Mouse (Mus musculus) lung, embryonic 15.5 days (tissue): Measurements from ENCODE around the gene Eno3. TPM values are rescaled to one million over a fixed set of nuclear protein-coding genes. Genes with fewer than 3 reads are reported as not detected.

Experiments
- ATAC-seq: fragments of 200-750 bp; cut with Nextera tagmentation; 2 replicates; pipeline ENCODE4 v1.8.0; 2017; ENCODE audit warnings: moderate number of reproducible peaks, borderline replicate concordance; ENCODE audit not compliant: low FRiP score, low TSS enrichment; ENCODE audit errors: extremely low read depth
- H3K27ac ChIP-seq: fragments of 300-500 bp; sonication (generic); 2 replicates; pipeline ENCODE4 v1.5.1; 2015; ENCODE audit warnings: moderate library complexity, mild to moderate bottlenecking, inconsistent platforms
- H3K27me3 ChIP-seq: fragments of 300-500 bp; sonication (generic); 2 replicates; pipeline ENCODE4 v1.6.1; 2015; ENCODE audit warnings: inconsistent platforms
- H3K36me3 ChIP-seq: fragments of 300-500 bp; sonication (generic); 2 replicates; pipeline ENCODE4 v1.6.1; 2015; ENCODE audit warnings: inconsistent platforms
- H3K4me1 ChIP-seq: fragments of 300-500 bp; sonication (generic); 2 replicates; pipeline ENCODE4 v1.6.1; 2015; ENCODE audit warnings: inconsistent platforms
- H3K4me2 ChIP-seq: fragments of 300-500 bp; sonication (generic); 2 replicates; pipeline ENCODE4 v1.6.1; 2015; ENCODE audit warnings: inconsistent platforms, mild to moderate bottlenecking, moderate library complexity
- H3K4me3 ChIP-seq: fragments of 300-500 bp; sonication (generic); 2 replicates; pipeline ENCODE4 v1.5.1; 2015; ENCODE audit warnings: mild to moderate bottlenecking, inconsistent platforms
- H3K9ac ChIP-seq: fragments of 300-500 bp; sonication (generic); 2 replicates; pipeline ENCODE4 v1.6.1; 2015; ENCODE audit warnings: inconsistent platforms
- H3K9me3 ChIP-seq: fragments of 300-500 bp; sonication (generic); 2 replicates; pipeline ENCODE4 v1.6.1; 2016; ENCODE audit warnings: inconsistent platforms
- WGBS: fragments of 180-500 bp; shearing (Covaris S2); methylation state at CpG from one replicate; pipeline ENCODE4 v1.1.7; 2015; 5-methylcytosine and 5-hydroxymethylcytosine counted together
- polyA plus RNA-seq: library from polyadenylated mRNA; unstranded; fragments of >200 nt; fragmentation: Nextera tagmentation; extraction: Ambion mirVana; gene quantifications from 2 replicates; pipeline ENCODE4 v1.2.1, GENCODE M21; 2015

Gene Eno3
- polyA plus RNA-seq, 1 experiment from 2014 or later, result 33.3 TPM

DNA sequence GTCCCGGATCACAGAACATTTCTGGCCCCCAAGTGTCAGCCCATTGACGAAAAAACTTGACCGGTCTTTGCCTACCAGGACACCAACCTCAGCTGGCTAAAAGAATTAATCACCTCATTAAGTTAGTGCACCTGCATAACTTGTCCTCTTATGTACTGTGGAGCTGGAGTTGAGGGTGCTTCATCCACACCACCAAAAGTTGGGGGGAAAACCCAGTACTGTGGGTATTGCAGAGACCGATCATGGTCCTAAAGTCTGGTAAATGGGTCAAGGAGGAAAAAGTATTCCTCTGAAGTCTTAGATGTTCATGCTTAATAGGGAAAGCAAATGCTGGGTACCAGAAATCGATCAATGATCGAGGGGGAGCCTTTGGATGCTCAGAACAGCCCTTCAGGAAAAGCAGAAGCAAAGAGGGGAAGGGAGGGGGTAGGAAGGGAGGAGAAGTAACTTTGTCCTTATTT, 4.1 kb upstream of the Eno3 start:
- H3K4me1 ChIP-seq, result peaks cover 74% of the 10 kb centered on the region
- peak overlapping the region; percentile 99 for H3K27ac ChIP-seq
- no peaks in the 10 kb centered on the region for H3K9me3 ChIP-seq
- ATAC-seq, result no peak
- H3K36me3 ChIP-seq, result peaks cover 45% of the 10 kb centered on the region
- no peaks in the 10 kb centered on the region for H3K27me3 ChIP-seq
- 44% methylated on average over 6 of the region's 6 CpGs for WGBS
- H3K9ac ChIP-seq, result peak overlapping the region; percentile 100
- H3K4me3 ChIP-seq, result peak overlapping the region; percentile 100
- peak overlapping the region; percentile 95 for H3K4me2 ChIP-seq

DNA sequence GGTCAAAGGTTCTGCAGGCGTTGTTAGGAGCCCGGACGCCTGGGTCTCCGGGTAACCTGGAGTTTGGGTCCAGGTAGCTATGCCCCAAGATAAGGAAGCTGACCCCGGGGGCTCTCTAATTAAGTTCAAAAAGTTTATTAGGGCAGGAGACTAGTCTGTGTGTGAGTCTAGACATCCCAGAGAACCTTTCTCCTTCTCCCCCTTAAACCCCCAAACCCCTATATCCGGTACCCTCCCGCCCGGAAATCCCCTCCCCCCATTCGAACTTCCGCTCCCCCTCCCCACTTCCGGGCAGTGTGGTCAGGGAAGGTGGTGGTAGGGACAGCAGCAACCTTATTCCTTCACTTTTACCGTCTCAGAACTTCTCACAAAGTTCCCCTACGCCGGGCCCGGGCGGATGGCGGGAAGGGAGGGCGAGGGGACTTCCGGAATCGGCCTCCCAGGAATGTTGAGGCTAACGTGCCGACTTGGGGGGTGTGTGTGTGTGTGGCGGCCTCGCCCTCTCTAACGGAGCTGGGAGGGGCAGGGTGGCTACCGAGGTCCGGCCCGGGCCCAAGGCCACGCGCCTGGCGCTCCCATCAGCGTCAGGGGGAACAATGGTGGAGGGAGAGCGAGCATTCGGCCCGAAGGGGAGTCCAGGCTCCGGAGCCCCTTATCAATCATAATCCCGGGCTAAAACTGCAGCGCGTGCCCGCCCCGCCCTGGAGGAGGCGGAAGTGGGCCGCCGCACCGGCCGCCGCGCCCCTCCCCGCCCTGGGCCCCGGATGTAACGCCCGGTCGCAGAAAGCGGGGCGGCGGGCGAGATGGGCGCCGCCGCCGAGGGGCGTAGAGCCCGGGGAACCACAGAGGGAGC, 3.4 kb upstream of the Eno3 start:
- Histone ChIP-seq H3K27ac (peak overlapping the region; percentile 99), H3K4me1 (peaks cover 74% of the 10 kb centered on the region), H3K9ac (peak overlapping the region; percentile 100), H3K36me3 (peaks cover 43% of the 10 kb centered on the region), H3K4me2 (peak overlapping the region; percentile 95), H3K27me3 (no peaks in the 10 kb centered on the region), H3K4me3 (peak overlapping the region; percentile 100), H3K9me3 (no peaks in the 10 kb centered on the region)
- peak; percentile 56 for ATAC-seq
- WGBS, result under 1% methylated on average over 63 of the region's 63 CpGs

DNA sequence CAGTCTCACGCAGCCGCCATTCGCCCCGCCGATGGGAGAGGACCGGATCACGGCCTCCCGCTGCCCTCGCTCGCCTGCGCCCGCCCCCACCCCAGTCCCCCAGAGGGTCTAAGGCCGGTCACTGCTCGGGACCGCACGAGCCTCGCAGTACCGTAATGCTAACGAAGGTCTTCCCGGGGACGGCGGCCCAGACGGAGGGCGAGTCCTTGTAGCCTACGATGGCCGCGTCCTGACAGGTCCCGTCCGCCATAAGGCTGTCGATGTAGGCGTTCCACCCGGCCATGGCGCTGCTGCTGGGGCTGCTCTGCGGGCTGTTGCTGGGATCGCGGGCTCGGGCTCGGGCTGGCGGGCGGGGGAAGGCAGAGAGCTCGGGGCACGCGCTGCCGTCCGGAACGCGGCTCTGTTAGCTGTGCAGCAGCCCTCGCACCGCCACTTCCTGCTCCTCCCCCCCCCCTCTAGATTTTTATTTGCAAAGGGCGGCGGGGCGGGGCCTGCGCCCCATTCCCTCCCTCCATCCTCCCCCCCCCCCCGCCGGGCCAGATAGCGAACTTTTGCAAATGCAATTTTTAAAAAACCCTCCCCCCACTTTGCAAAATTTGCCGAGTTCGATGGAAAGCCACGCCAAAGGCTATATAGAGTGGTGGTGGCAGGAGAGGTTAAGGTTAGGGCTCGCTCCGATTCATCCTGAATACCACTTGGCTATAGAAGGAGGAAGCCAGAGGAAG, 2.6 kb upstream of the Eno3 start, which contains the start of gene Pfn1:
Pfn1 (minus strand) TSS at position 447 of the 725 bp plus-strand sequence.
- peak within 1 kb of the TSS; percentile 100 for H3K9ac ChIP-seq
- ATAC-seq, result peak; percentile 62
- H3K27ac ChIP-seq, result peak within 1 kb of the TSS; percentile 99
- peak within 1 kb of the TSS; percentile 95 for H3K4me2 ChIP-seq
- H3K27me3 ChIP-seq, result no peaks in the 10 kb centered on the region
- peaks cover 37% of the 10 kb centered on the region for H3K36me3 ChIP-seq
- WGBS, result under 1% methylated on average over 55 of the region's 61 CpGs
- no peaks in the 10 kb centered on the region for H3K9me3 ChIP-seq
- H3K4me3 ChIP-seq, result peak within 1 kb of the TSS; percentile 100
- peaks cover 66% of the 10 kb centered on the region for H3K4me1 ChIP-seq

DNA sequence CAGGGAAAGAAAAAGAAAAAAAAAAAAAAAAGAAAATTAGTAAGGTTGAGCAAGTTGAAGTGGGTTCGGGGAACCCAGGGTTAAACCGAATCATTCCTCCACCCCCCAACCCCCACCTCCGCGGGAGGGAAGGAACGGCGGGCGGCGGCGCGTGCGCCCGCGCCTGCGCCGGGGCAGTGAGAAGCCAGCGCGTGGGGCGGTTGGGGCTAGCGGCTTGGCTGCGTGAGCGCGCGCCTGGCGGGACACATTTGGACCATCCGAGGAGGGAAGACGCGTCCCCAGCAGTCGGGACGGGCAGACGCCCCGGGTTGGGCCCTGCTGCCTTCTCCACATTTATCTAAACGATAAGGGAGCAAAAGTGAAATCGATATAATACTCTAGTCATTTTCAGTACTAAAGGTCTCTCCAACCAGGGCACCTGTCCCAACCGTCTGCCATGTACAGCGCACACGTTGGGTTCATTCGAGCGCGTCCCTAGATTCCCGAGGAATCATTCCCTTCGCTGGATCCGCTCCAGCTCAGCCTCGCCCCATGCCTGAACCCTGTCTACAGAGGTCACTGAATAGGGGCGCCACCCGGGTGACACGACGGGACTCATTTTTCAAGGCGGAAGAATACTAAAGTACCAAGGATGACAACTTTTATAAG, 2.0 kb upstream of the Eno3 start:
- Histone ChIP-seq H3K27me3 (no peaks in the 10 kb centered on the region), H3K9me3 (no peaks in the 10 kb centered on the region), H3K36me3 (peaks cover 30% of the 10 kb centered on the region), H3K4me1 (peaks cover 59% of the 10 kb centered on the region), H3K4me2 (peak overlapping the region; percentile 95), H3K4me3 (peak overlapping the region; percentile 100), H3K27ac (peak overlapping the region; percentile 99), H3K9ac (peak overlapping the region; percentile 64)
- under 1% methylated on average over 47 of the region's 48 CpGs for WGBS
- peak; percentile 46 for ATAC-seq

DNA sequence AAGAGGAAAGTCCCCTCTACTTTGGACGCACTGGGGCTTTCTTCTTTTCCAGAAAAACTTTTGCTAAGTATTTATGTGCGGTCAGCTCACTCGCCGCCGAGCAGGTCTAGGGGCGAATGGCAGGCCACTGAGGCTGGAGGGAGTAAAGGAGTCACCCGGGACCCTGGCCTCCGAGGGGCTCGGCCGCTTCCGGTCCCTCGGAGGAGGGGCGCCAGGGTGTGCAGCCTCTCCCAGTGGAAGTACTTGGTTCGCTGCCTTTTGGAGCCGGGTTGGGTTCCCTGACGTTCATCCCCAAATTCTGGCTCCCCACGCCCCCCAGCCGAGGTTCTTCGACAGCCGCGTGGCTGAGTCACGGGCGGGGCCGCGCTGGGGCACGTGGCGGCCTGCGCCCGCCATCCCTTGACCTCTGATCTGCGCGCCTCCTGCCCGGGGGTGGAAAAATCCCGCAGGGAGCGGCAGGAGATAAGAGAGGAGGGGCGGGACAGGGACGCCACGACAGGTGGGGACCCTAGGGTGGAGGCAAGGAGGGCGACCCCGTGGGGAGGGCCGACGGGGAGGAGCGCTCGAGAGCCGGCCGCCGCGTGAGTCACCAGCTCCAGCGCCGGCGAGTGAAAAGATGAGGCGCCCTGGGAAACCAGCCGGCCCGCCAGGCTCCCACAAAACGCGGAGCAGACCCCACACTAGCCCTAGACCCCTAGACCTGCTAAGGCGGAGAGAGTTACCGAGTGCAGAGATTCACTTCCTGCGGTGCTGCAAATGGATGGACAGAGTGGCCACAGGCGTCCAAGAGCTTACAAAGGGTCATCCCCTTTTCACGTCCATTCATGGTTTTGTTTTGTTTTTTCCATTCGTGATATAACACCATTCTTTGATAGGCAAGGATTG, 1.2 kb upstream of the Eno3 start:
- Histone ChIP-seq H3K27me3 (no peaks in the 10 kb centered on the region), H3K36me3 (peaks cover 27% of the 10 kb centered on the region), H3K4me2 (peak overlapping the region; percentile 95), H3K4me1 (peaks cover 53% of the 10 kb centered on the region), H3K9ac (peak overlapping the region; percentile 64), H3K27ac (peak overlapping the region; percentile 99), H3K9me3 (no peaks in the 10 kb centered on the region), H3K4me3 (peak overlapping the region; percentile 100)
- ATAC-seq, result peak; percentile 35
- WGBS, result 1% methylated on average over 60 of the region's 61 CpGs

GRCm38 (mm10) chr11:70656456-70656927, 510 bp upstream of the Eno3 start:
- WGBS, result 9% methylated on average over 16 of the region's 16 CpGs
- ATAC-seq, result no peak
- Histone ChIP-seq H3K4me3 (peak overlapping the region; percentile 100), H3K4me2 (peak overlapping the region; percentile 95), H3K36me3 (peaks cover 22% of the 10 kb centered on the region), H3K9ac (peak overlapping the region; percentile 25), H3K9me3 (no peaks in the 10 kb centered on the region), H3K4me1 (peaks cover 46% of the 10 kb centered on the region), H3K27ac (peak overlapping the region; percentile 99), H3K27me3 (no peaks in the 10 kb centered on the region)

- no peak overlapping the region for H3K9ac ChIP-seq
- H3K27me3 ChIP-seq, result no peaks in the 10 kb centered on the region
- H3K4me2 ChIP-seq, result no peak overlapping the region; the same call in 1 of the 2 replicates
- 36% methylated on average over 6 of the region's 6 CpGs for WGBS
- no peak overlapping the region for H3K4me3 ChIP-seq
- H3K27ac ChIP-seq, result no peak overlapping the region
- H3K9me3 ChIP-seq, result no peaks in the 10 kb centered on the region
- peaks cover 20% of the 10 kb centered on the region for H3K36me3 ChIP-seq
- no peak for ATAC-seq
- peaks cover 35% of the 10 kb centered on the region for H3K4me1 ChIP-seq
Measured at GRCm38 (mm10) chr11:70657573-70657972, 571 bp downstream of the Eno3 start.

GRCm38 (mm10) chr11:70657991-70658390, 989 bp downstream of the Eno3 start:
- no peak overlapping the region for H3K27ac ChIP-seq
- 46% methylated on average over 9 of the region's 9 CpGs for WGBS
- no peaks in the 10 kb centered on the region for H3K9me3 ChIP-seq
- no peaks in the 10 kb centered on the region for H3K27me3 ChIP-seq
- H3K36me3 ChIP-seq, result peaks cover 20% of the 10 kb centered on the region
- peaks cover 31% of the 10 kb centered on the region for H3K4me1 ChIP-seq
- H3K9ac ChIP-seq, result no peak overlapping the region
- H3K4me3 ChIP-seq, result no peak overlapping the region
- no peak for ATAC-seq
- H3K4me2 ChIP-seq, result no peak overlapping the region; the same call in 1 of the 2 replicates

- Histone ChIP-seq H3K9me3 (no peaks in the 10 kb centered on the region), H3K9ac (no peak overlapping the region), H3K36me3 (peaks cover 24% of the 10 kb centered on the region), H3K27ac (no peak overlapping the region), H3K4me2 (no peak overlapping the region), H3K27me3 (no peaks in the 10 kb centered on the region), H3K4me1 (peaks cover 30% of the 10 kb centered on the region), H3K4me3 (no peak overlapping the region)
- 72% methylated on average over 5 of the region's 5 CpGs for WGBS
- no peak for ATAC-seq
Measured at GRCm38 (mm10) chr11:70658521-70658920, 1.5 kb downstream of the Eno3 start.

DNA sequence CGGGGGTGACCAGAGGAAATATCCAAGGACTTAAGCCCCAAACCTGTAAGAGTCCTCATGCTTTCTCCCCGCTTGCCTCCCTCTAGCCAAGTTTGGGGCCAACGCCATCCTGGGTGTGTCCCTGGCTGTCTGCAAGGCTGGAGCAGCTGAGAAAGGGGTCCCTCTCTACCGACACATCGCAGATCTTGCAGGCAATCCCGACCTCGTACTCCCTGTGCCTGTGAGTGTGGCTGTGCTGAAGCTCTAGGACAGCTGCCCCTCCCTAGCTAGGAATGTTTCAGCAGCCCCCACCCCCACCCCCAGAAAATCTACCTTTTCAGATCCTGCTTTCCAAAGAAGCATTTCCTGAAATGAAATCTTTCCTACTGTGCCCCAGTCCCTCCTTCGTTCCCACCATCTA, 1.9 kb downstream of the Eno3 start:
- Histone ChIP-seq H3K9ac (no peak overlapping the region), H3K9me3 (no peaks in the 10 kb centered on the region), H3K27me3 (no peaks in the 10 kb centered on the region), H3K4me1 (peaks cover 30% of the 10 kb centered on the region), H3K4me2 (no peak overlapping the region), H3K27ac (no peak overlapping the region), H3K36me3 (peaks cover 28% of the 10 kb centered on the region), H3K4me3 (no peak overlapping the region)
- ATAC-seq, result no peak
- WGBS, result 64% methylated on average over 8 of the region's 8 CpGs

- Histone ChIP-seq H3K27me3 (no peaks in the 10 kb centered on the region), H3K4me1 (peaks cover 30% of the 10 kb centered on the region), H3K9me3 (no peaks in the 10 kb centered on the region), H3K4me2 (no peak overlapping the region), H3K4me3 (no peak overlapping the region), H3K27ac (no peak overlapping the region), H3K36me3 (peaks cover 44% of the 10 kb centered on the region), H3K9ac (no peak overlapping the region)
- no peak for ATAC-seq
- 81% methylated on average over 8 of the region's 8 CpGs for WGBS
Measured at GRCm38 (mm10) chr11:70660571-70660970, 3.6 kb downstream of the Eno3 start.
